Mouse (Mus musculus) stomach, postnatal 0 days (tissue): ENCODE data around the gene Fam183b. TPM values are rescaled to one million over a fixed set of nuclear protein-coding genes. Genes with fewer than 3 reads are reported as not detected.
A peak's percentile ranks its signal among the peaks of the same experiment; 100 is the strongest.
"Not testable (repeated sequence)": the region's sequence is repeated elsewhere in the genome, so short reads cannot be mapped to it uniquely, and the experiment has no call there.

Experiments
- ATAC-seq: fragments of 200-750 bp; cut with Nextera tagmentation; 2 replicates; pipeline ENCODE4 v1.8.0; 2017; ENCODE audit not compliant: low FRiP score, low TSS enrichment
- DNase-seq: peaks from one replicate; pipeline ENCODE4 v3.0.0-alpha.2; 2016; ENCODE audit warnings: low spot score
- H3K27ac ChIP-seq: fragments of 300-500 bp; sonication (generic); replicated peaks from 2 replicates; pipeline ENCODE4 v1.5.1; 2014; ENCODE audit warnings: mild to moderate bottlenecking, control low read depth
- H3K27me3 ChIP-seq: fragments of 300-500 bp; sonication (generic); 2 replicates; pipeline ENCODE4 v1.6.1; 2014; ENCODE audit warnings: low read length; ENCODE audit not compliant: control insufficient read depth, insufficient read depth
- H3K36me3 ChIP-seq: fragments of 300-500 bp; sonication (generic); 2 replicates; pipeline ENCODE4 v1.6.1; 2014; ENCODE audit warnings: low read length, mixed read lengths; ENCODE audit not compliant: control insufficient read depth, insufficient read depth
- H3K4me1 ChIP-seq: fragments of 300-500 bp; sonication (generic); replicated peaks from 2 replicates; pipeline ENCODE4 v1.6.1; 2014; ENCODE audit warnings: antibody characterized with exemption; ENCODE audit not compliant: control insufficient read depth, insufficient read depth
- H3K4me2 ChIP-seq: fragments of 300-500 bp; sonication (generic); replicated peaks from 2 replicates; pipeline ENCODE4 v1.6.1; 2014; ENCODE audit warnings: low read depth, mild to moderate bottlenecking, control low read depth, moderate library complexity
- H3K4me3 ChIP-seq: fragments of 300-500 bp; sonication (generic); 2 replicates; pipeline ENCODE4 v1.5.1; 2014; ENCODE audit warnings: low read depth, low read length, control low read depth
- H3K9ac ChIP-seq: fragments of 300-500 bp; sonication (generic); 2 replicates; pipeline ENCODE4 v1.6.1; 2014; ENCODE audit warnings: mild to moderate bottlenecking, low read length, control low read depth, mixed read lengths
- H3K9me3 ChIP-seq: fragments of 300-500 bp; sonication (generic); 2 replicates; pipeline ENCODE4 v1.6.1; 2016; ENCODE audit warnings: low read length; ENCODE audit not compliant: control insufficient read depth
- CTCF ChIP-seq: IDR thresholded peaks from 2 replicates; pipeline ENCODE4 v1.5.1; 2016; ENCODE audit warnings: antibody characterized with exemption, low read depth, mild to moderate bottlenecking, moderate library complexity
- EP300 ChIP-seq: optimal IDR thresholded peaks from 2 replicates; pipeline ENCODE3; 2016; ENCODE audit warnings: antibody characterized with exemption
- WGBS: fragments of 180-500 bp; shearing (Covaris S2); extraction: QIAGEN DNeasy Blood & Tissue Kit; methylation state at CpG from one replicate; pipeline ENCODE4 v1.1.7; 2014; 5-methylcytosine and 5-hydroxymethylcytosine counted together
- polyA plus RNA-seq: library from polyadenylated mRNA; unstranded; fragments of >200 nt; fragmentation: Nextera tagmentation; extraction: Ambion mirVana; gene quantifications from 2 replicates; pipeline ENCODE4 v1.2.1, GENCODE M21; 2015

Gene Fam183b
- polyA plus RNA-seq, 1 experiment from 2014 or later: 3.7 TPM

GRCm38 (mm10) chr11:58829764-58830163, 28.0 kb upstream of the Fam183b start:
- Histone ChIP-seq H3K9ac (no peak overlapping the region), H3K36me3 (no peaks in the 10 kb centered on the region), H3K4me2 (no peak overlapping the region), H3K9me3 (no peaks in the 10 kb centered on the region), H3K27ac (no peak overlapping the region), H3K27me3 (no peaks in the 10 kb centered on the region), H3K4me1 (no peaks in the 10 kb centered on the region), H3K4me3 (no peak overlapping the region)
- 78% methylated on average over 3 of the region's 3 CpGs for WGBS
- no peak for DNase-seq
- ATAC-seq: no peak
- TF ChIP-seq CTCF (no peak), EP300 (no peak)

DNA sequence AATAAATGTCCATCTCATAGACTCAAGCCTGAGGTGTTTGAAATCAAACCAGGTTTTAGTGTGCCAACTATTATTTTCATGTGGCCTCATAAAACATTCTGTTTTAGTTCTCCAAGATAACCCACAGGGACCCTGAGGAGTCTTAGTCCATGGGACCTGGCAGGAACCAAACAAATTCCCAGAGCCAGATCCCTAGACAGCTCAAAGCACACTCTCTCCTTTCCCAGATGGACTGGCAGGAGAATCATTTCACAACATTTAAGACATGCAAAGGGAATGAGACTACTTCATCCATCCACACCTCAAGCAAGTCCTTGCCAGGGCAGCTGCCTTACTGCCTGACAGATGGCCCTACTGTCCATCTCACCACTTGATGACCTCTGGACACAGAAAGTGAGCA, 27.2 kb upstream of the Fam183b start, which contains the start of gene Olfr312:
Olfr312 (plus strand) TSS at position 301 of the 400 bp plus-strand sequence.
- not testable (repeated sequence) for H3K4me3 ChIP-seq, H3K27ac ChIP-seq, DNase-seq, H3K4me2 ChIP-seq, H3K4me1 ChIP-seq, H3K9ac ChIP-seq, ATAC-seq, H3K9me3 ChIP-seq, H3K36me3 ChIP-seq, H3K27me3 ChIP-seq

DNA sequence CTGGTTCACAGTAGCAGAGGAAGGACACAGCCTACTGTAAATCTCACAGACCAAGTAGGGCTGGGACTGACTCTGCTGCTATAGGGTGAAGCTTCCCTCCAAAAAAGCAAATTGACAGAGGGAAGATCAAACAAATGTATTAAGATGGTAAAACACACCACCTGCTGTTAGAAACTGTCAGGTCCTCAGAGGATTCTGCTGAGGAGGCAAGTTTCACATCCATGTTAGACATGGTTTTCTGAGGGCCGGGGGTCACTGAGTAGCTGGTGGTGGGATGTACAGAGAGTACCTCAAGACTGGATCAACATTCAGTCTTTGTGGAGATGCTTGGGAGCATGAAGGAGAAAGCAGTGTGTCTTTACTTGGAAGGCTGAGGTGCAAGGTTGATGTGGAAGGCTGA, 13.9 kb upstream of the Fam183b start:
- no peak overlapping the region for H3K9ac ChIP-seq
- H3K4me2 ChIP-seq: no peak overlapping the region
- no peak overlapping the region for H3K4me3 ChIP-seq
- H3K36me3 ChIP-seq: no peaks in the 10 kb centered on the region
- H3K27ac ChIP-seq: no peak overlapping the region
- DNase-seq: no peak
- no peaks in the 10 kb centered on the region for H3K4me1 ChIP-seq
- H3K9me3 ChIP-seq: no peaks in the 10 kb centered on the region
- H3K27me3 ChIP-seq: no peaks in the 10 kb centered on the region
- no peak for TF ChIP-seq EP300
- no peak for TF ChIP-seq CTCF
- WGBS: 81% methylated on average over 1 of the region's 1 CpGs
- no peak for ATAC-seq

- ATAC-seq, H3K9ac ChIP-seq, H3K9me3 ChIP-seq, H3K27me3 ChIP-seq, H3K4me1 ChIP-seq, H3K36me3 ChIP-seq, H3K27ac ChIP-seq, H3K4me2 ChIP-seq, H3K4me3 ChIP-seq, DNase-seq: not testable (repeated sequence)
- WGBS: 38% methylated on average over 1 of the region's 1 CpGs
Observed at GRCm38 (mm10) chr11:58814700-58815099, 12.9 kb upstream of the Fam183b start, which contains the start of gene Olfr313. Gene Olfr313, plus strand, starts transcription at chr11:58815000.

- no peaks in the 10 kb centered on the region for H3K9me3 ChIP-seq
- no peaks in the 10 kb centered on the region for H3K4me1 ChIP-seq
- WGBS: 0% methylated on average over 1 of the region's 1 CpGs
- no peak overlapping the region for H3K4me2 ChIP-seq
- no peak overlapping the region for H3K27ac ChIP-seq
- ATAC-seq (no peak), DNase-seq (no peak)
- H3K27me3 ChIP-seq: no peaks in the 10 kb centered on the region
- H3K36me3 ChIP-seq: no peaks in the 10 kb centered on the region
- TF ChIP-seq CTCF (peak; percentile 50), EP300 (no peak)
- no peak overlapping the region for H3K9ac ChIP-seq
- no peak overlapping the region for H3K4me3 ChIP-seq
Observed at GRCm38 (mm10) chr11:58812001-58812400, 10.2 kb upstream of the Fam183b start.

DNA sequence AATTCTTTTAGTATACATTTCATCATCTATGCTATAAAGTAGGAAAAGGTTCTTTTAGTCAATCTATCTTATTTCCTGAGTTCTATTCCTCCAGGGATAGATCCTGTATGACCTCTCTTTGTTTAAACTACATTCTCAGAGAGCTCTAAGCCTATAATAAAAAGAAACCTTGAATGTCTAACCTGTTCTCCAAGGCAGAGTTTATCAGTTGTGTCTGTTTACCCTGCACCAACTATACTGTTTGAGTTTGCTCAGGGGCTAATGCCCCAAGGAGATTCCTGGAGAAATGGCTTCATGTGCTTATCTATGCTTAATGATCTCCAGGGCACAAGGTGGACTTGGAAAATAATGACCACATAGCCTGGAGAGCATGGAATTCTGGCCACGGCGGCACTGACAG, 2.6 kb upstream of the Fam183b start:
- H3K4me3 ChIP-seq: no peak overlapping the region
- TF ChIP-seq EP300 (no peak), CTCF (no peak)
- H3K9me3 ChIP-seq: no peaks in the 10 kb centered on the region
- no peaks in the 10 kb centered on the region for H3K27me3 ChIP-seq
- no peaks in the 10 kb centered on the region; the same call in 1 of the 2 replicates for H3K4me1 ChIP-seq
- no peak overlapping the region for H3K9ac ChIP-seq
- 21% methylated on average over 2 of the region's 2 CpGs for WGBS
- ATAC-seq (0 out of 2 replicates have a peak, but pooled peaks have one; percentile 49), DNase-seq (peak; percentile 27)
- H3K4me2 ChIP-seq: no peak overlapping the region
- H3K27ac ChIP-seq: no peak overlapping the region
- H3K36me3 ChIP-seq: no peaks in the 10 kb centered on the region
